Mouse (Mus musculus) forebrain, embryonic 16.5 days (tissue): ENCODE measurements around the gene S100a14. TPM values are rescaled to one million over a fixed set of nuclear protein-coding genes. Genes with fewer than 3 reads are reported as not detected.

Experiments used
- ATAC-seq: fragments of 200-750 bp; cut with Nextera tagmentation; 2 replicates; pipeline ENCODE4 v1.8.0; 2017; ENCODE audit warnings: mild to moderate bottlenecking, moderate library complexity
- H3K27ac ChIP-seq: fragments of 300-500 bp; sonication (generic); 2 replicates; pipeline ENCODE4 v1.5.1; 2014; ENCODE audit warnings: low read length, control low read depth
- H3K27me3 ChIP-seq: fragments of 300-500 bp; sonication (generic); replicated peaks from 2 replicates; pipeline ENCODE4 v1.6.1; 2014; ENCODE audit warnings: low read length; ENCODE audit not compliant: control insufficient read depth, insufficient read depth
- H3K36me3 ChIP-seq: fragments of 300-500 bp; sonication (generic); 2 replicates; pipeline ENCODE4 v1.6.1; 2014; ENCODE audit not compliant: control insufficient read depth, insufficient read depth
- H3K4me1 ChIP-seq: fragments of 300-500 bp; sonication (generic); replicated peaks from 2 replicates; pipeline ENCODE4 v1.6.1; 2014; ENCODE audit warnings: low read length; ENCODE audit not compliant: control insufficient read depth, insufficient read depth
- H3K4me2 ChIP-seq: fragments of 300-500 bp; sonication (generic); 2 replicates; pipeline ENCODE4 v1.6.1; 2014; ENCODE audit warnings: mild to moderate bottlenecking, low read length, control low read depth
- H3K4me3 ChIP-seq: fragments of 300-500 bp; sonication (generic); replicated peaks from 2 replicates; pipeline ENCODE4 v1.5.1; 2014; ENCODE audit warnings: mild to moderate bottlenecking, low read length, control low read depth
- H3K9ac ChIP-seq: fragments of 300-500 bp; sonication (generic); replicated peaks from 2 replicates; pipeline ENCODE4 v1.6.1; 2014; ENCODE audit warnings: low read depth, low read length, control low read depth
- H3K9me3 ChIP-seq: fragments of 300-500 bp; sonication (generic); 2 replicates; pipeline ENCODE4 v1.6.1; 2016; ENCODE audit warnings: low read length; ENCODE audit not compliant: control insufficient read depth
- WGBS: fragments of 180-500 bp; shearing (Covaris S2); extraction: QIAGEN DNeasy Blood & Tissue Kit; methylation state at CpG from one replicate; pipeline ENCODE4 v1.1.7; 2014; 5-methylcytosine and 5-hydroxymethylcytosine counted together
- polyA plus RNA-seq: library from polyadenylated mRNA; unstranded; fragments of >200 nt; fragmentation: Nextera tagmentation; extraction: Ambion mirVana; gene quantifications from 2 replicates; pipeline ENCODE4 v1.2.1, GENCODE M21; 2015

Gene S100a14
- polyA plus RNA-seq, 1 experiment from 2014 or later: not detected

DNA sequence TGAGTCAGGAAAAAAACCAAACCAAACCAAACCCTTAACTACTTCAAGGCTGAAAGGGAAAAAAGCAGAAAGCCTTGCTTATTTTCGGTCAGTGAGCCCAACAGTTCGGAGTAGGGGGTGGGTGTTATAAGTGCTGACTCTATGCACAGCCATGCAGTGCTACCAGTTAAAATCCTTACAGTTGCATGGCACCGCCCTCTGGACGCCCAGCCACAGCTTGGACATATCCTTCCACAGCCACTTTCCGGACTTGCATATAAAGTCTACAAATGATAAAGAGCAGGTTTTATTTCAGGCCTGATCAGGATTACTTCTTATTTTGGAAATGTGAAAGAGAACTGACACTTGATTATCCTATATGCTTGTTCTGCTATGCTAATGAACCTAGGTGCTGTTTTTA is 21.4 kb upstream of the S100a14 start:
- H3K9me3 ChIP-seq: no peaks in the 10 kb centered on the region
- peaks cover 17% of the 10 kb centered on the region for H3K4me1 ChIP-seq
- H3K27me3 ChIP-seq: no peaks in the 10 kb centered on the region
- no peak overlapping the region for H3K4me3 ChIP-seq
- no peak overlapping the region for H3K4me2 ChIP-seq
- no peak overlapping the region for H3K27ac ChIP-seq
- 95% methylated on average over 5 of the region's 5 CpGs for WGBS
- peaks cover 48% of the 10 kb centered on the region for H3K36me3 ChIP-seq
- no peak for ATAC-seq
- no peak overlapping the region for H3K9ac ChIP-seq

DNA sequence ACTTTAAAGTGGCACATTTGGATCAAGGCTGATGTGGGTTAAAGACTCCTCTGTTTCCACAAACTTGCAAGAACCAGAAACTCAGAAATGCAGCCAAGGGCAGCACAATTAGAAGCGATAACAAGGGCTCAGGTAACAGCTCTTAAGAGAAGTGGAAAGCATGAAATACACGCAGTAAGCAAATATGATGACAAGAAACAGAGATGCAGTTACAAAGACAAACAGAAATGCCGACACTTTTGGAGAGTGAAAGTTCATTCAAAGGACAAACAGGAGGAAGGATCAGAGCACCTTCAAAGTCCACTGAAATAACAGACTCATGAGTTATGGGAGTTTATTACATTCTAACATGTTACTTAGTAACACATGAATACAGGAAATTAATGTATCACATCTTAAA is 20.3 kb upstream of the S100a14 start:
- peaks cover 17% of the 10 kb centered on the region for H3K4me1 ChIP-seq
- peaks cover 42% of the 10 kb centered on the region for H3K36me3 ChIP-seq

DNA sequence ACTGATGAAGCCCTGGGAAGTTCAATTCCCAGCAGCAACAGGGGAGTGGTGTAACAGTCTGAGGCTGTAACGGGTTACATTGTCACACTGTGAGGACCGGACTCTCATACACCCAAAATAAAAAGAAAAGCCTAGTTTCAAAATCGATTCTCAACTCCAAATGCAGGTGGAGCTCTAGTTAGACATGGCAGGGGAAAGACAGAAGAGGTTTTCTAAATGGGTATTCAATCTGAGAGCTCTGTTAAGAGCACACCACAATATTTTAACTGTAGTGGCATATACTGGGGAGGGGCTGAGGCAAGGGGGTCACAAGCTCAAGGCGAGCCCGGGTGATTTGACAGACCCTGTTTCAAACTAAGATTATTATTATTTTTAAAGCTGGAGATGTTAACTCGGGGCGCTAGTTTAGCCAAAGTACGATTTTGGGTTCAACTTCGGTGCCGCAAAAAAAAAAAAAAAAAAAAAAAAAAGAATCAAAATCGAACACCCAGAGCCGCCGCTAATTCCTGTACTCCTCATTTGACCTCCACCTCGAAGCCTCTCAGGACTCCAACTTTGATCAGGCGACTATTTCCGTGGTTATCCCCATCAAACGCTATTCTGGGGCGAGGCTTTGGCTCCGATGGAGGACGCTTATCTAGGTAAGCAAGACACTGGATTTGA is 18.2 kb upstream of the S100a14 start:
- Histone ChIP-seq H3K9ac (peak overlapping the region; percentile 99), H3K27ac (peak overlapping the region; percentile 95), H3K9me3 (no peaks in the 10 kb centered on the region), H3K4me1 (peaks cover 15% of the 10 kb centered on the region), H3K4me2 (peak overlapping the region; percentile 61), H3K36me3 (peaks cover 25% of the 10 kb centered on the region), H3K27me3 (no peaks in the 10 kb centered on the region; the same call in 1 of the 2 replicates), H3K4me3 (peak overlapping the region; percentile 99)
- ATAC-seq: no peak
- 1% methylated on average over 20 of the region's 20 CpGs for WGBS

More for the DNA sequence above, 20.3 kb upstream of the S100a14 start:
- no peak for ATAC-seq
- 90% methylated on average over 3 of the region's 3 CpGs for WGBS
- no peaks in the 10 kb centered on the region for H3K27me3 ChIP-seq
- no peak overlapping the region for H3K9ac ChIP-seq
- H3K4me3 ChIP-seq: no peak overlapping the region
- H3K9me3 ChIP-seq: no peaks in the 10 kb centered on the region
- no peak overlapping the region for H3K27ac ChIP-seq
- H3K4me2 ChIP-seq: no peak overlapping the region

DNA sequence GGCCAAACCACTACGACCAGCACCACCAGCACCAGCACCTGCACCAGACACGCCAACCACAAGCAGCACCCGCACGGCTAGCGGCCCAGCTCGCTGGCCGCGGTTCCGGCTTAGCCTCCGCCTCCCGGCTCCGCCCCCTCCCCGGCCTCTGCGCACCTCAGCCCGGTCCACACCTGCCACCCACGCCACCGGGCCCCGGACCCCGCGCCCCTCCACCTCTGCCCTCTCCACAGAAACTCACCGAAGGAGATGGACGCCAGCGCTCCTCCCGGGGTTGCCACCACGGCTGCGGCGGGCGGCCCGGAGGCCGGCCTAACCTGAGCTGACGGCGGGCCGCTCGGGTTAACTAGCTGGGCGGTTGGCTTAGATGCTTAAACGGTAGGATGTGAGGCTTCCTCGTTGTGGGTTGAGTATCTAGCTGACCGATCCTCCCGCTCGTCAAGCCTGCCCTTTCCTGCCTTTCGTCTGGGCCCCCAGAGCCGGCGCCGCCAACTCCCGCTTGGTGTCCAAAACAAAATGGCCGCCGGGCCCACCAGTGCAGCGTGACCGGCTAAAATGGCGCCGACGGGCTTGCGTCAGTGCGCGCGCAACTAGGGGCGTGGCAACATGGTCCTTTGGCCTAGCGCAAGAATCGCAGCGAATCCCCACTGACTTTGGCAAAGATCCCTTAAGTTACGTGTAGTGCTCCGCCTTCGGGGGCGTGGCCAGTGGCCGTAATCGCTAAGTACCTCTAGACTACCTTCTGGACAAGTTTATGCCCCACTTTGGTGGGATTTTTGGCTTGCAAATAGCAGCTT is 17.5 kb upstream of the S100a14 start, which contains the start of gene Chtop:
Gene Chtop (minus strand): TSS at position 549 of the 797 bp plus-strand sequence.
- peak; percentile 93 for ATAC-seq
- no peaks in the 10 kb centered on the region for H3K9me3 ChIP-seq

DNA sequence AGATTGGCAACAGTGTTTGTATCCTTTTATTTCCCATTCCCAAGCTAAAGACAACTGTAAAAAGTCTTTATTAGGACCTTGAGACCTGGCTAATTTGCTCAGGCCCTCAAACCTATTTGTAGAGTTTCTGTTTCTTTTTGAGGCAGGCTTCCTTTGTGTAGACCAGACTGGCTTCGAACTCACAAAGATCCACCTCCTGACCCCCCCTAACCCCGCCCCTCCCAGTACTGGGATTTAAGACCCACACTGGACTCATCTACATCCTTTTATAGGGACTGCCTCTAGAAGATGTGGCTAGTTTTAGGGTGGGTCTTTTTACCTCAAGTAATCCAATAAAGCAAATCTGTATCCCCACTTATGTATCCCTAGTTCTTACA is 16.9 kb upstream of the S100a14 start:
- peak; percentile 13 for ATAC-seq
- Histone ChIP-seq H3K4me3 (peak overlapping the region; percentile 99), H3K4me2 (peak overlapping the region; percentile 58), H3K4me1 (peaks cover 22% of the 10 kb centered on the region), H3K9me3 (no peaks in the 10 kb centered on the region), H3K9ac (peak overlapping the region; percentile 35; the same call in 1 of the 2 replicates), H3K27me3 (peaks cover 5% of the 10 kb centered on the region), H3K27ac (peak overlapping the region; percentile 70; the same call in 1 of the 2 replicates), H3K36me3 (peaks cover 18% of the 10 kb centered on the region)
- 9% methylated on average over 2 of the region's 2 CpGs for WGBS

More for the DNA sequence above, 17.5 kb upstream of the S100a14 start, which contains the start of gene Chtop:
- Histone ChIP-seq H3K9ac (peak within 1 kb of the TSS; percentile 99), H3K27ac (peak within 1 kb of the TSS; percentile 95), H3K4me2 (peak within 1 kb of the TSS; percentile 61), H3K27me3 (peaks cover 5% of the 10 kb centered on the region), H3K4me1 (peaks cover 18% of the 10 kb centered on the region), H3K36me3 (peaks cover 22% of the 10 kb centered on the region), H3K4me3 (peak within 1 kb of the TSS; percentile 99)
- under 1% methylated on average over 66 of the region's 66 CpGs for WGBS

DNA sequence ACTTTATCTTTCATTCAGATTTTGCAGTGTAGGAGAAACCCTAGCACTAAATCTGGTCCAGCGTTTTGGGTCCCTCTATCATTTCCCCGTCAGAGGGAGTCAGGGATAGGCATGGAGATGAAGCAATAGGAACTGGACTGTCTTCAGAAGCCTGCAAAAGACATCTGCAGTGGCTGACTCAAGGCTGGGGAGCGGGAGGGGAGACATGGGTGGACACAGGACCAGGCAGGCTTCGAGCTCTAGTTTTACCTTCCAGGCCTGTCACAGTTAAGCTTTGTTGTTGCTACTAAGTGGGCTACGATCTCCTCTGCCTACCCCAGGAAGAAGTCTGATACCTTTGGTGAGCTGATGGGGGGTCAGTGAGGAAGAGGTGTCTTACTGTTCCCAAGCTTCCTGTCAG is 14.4 kb upstream of the S100a14 start:
- no peak overlapping the region for H3K27ac ChIP-seq
- H3K4me2 ChIP-seq: no peak overlapping the region
- H3K9me3 ChIP-seq: no peaks in the 10 kb centered on the region
- peaks cover 21% of the 10 kb centered on the region for H3K4me1 ChIP-seq
- no peak for ATAC-seq
- peaks cover under 1% of the 10 kb centered on the region; the same call in 1 of the 2 replicates for H3K36me3 ChIP-seq
- WGBS: 83% methylated on average over 5 of the region's 5 CpGs
- H3K4me3 ChIP-seq: no peak overlapping the region
- no peak overlapping the region for H3K9ac ChIP-seq
- H3K27me3 ChIP-seq: peaks cover 10% of the 10 kb centered on the region

DNA sequence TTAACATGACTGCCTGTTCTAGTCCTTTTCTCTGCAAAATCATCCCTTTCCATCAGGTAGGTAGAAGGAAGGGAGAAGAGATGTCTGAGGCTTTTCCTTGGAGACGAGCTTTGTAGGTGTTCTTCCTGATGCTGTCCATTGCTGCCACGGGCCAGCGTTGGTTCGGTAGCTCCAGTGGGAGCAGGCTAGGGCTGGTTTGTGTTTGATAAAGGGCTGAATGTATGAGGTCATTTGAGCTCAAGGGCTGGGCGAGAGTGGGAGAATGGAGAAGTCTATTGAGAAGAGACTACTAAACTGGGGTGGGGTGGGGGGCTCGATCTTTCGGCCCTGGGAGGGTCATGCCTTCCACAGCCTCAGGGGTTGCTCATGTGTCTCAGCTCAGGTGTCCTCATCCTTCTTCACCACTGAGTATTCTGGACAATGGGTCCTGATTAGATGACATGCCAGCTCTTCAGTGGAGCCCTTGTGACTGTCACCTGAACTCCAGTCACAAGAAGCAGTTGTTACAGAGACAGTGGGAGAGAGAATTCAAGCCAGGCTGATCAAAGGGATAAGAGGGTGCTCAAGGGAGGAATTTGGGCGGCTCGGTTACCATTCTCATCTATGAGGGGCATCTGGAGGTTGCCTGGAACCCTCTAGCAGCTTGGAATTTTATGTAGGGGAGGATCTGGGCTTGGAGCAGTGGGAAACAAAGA is 13.6 kb upstream of the S100a14 start:
- Histone ChIP-seq H3K4me3 (no peak overlapping the region), H3K36me3 (no peaks in the 10 kb centered on the region), H3K9me3 (no peaks in the 10 kb centered on the region), H3K27ac (no peak overlapping the region), H3K9ac (no peak overlapping the region), H3K27me3 (peaks cover 10% of the 10 kb centered on the region), H3K4me1 (peaks cover 12% of the 10 kb centered on the region), H3K4me2 (no peak overlapping the region)
- WGBS: 84% methylated on average over 9 of the region's 9 CpGs
- ATAC-seq: no peak

DNA sequence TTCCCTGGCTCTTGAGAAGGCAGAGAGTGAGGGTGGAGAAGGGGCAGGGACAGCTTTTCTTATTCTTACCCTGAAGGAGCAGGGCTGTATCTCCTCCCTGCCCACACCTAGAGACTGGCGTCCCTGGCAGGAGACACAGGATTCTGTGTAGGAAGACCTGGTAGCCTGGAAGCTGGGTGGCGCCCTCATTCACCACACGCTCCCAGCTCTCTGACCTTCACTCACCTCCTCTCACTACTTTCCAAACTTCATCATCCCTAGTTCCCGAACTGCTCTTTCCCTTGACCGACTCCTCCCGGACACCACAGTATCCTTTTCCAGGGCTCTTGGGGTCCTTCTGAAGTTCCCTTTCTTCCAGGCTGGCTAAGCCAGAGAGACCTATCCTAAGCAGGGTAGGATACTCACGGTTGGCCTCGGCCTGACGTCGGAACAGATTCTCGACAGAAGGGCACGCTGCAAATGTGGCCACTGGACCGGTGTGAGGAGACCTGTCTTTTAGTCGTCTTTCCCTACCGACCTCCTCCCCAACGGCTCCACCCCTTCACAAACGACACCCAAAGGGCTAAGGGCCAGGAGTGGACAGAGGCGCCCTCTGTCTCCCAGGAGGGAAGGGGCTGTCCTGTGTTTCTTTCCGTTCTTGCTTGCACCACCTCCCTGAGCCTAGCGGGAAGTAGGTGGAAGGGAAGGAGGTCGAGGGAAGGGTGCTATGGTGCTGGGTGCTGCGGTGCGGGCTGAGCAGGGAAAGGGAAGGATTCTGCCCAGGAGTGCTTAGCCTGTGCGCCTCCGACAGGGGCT is 12.7 kb upstream of the S100a14 start, which contains the start of the genes S100a1 and S100a13:
Gene S100a1 (minus strand): TSS at position 597 of the 795 bp plus-strand sequence.
Gene S100a13 (plus strand): TSS at position 640 of the 795 bp plus-strand sequence.
- H3K4me2 ChIP-seq: peak within 1 kb of the TSS; percentile 57
- WGBS: 6% methylated on average over 25 of the region's 25 CpGs
- no peak within 1 kb of the TSS for H3K27ac ChIP-seq
- no peaks in the 10 kb centered on the region for H3K36me3 ChIP-seq
- H3K9me3 ChIP-seq: no peaks in the 10 kb centered on the region
- peaks cover 10% of the 10 kb centered on the region for H3K27me3 ChIP-seq
- peak; percentile 16; the same call in 1 of the 2 replicates for ATAC-seq
- H3K4me1 ChIP-seq: peaks cover 10% of the 10 kb centered on the region; the same call in 1 of the 2 replicates
- H3K4me3 ChIP-seq: peak within 1 kb of the TSS; percentile 26
- H3K9ac ChIP-seq: peak within 1 kb of the TSS; percentile 36; the same call in 1 of the 2 replicates
